Mouse (Mus musculus) megakaryocyte, embryonic 14.5 days (primary cell): ENCODE measurements around the gene St8sia1.

Experiments
- FLI1 ChIP-seq: IDR thresholded peaks from 2 replicates; pipeline ENCODE4 v1.6.1; 2012; ENCODE audit warnings: low read length, inconsistent platforms, mixed read lengths
- GATA1 ChIP-seq: IDR thresholded peaks from 3 replicates; pipeline ENCODE4 v1.6.1; 2012; ENCODE audit warnings: mixed read lengths, low read length, inconsistent platforms, borderline replicate concordance

GRCm38 (mm10) chr6:142888970-142889740, 75.1 kb downstream of the St8sia1 start:
- TF ChIP-seq GATA1, result no peak
- TF ChIP-seq FLI1, result no peak
